Comparison of ENCODE assay signal across 9 mouse cellular contexts in the genomic region with DNA sequence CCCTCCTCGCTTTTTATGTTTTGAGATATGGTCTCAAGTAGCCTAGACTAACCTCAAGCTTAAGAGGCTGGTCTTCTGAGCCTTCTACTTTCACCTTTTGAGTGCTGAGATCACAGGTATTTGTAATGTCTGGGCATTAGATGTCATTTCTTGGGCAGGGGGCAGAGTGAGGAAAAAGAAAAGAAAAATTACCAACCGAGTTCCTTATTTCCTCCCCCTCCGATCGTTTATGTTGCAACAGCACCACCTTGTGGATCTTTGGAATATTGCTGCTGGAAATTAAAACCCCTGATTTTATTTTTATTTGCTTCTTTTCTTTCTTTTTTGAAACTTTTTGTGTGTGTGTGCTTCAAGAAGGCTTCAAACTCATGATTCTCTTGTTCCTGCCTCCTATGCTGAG. TPM values are rescaled to one million over a fixed set of nuclear protein-coding genes. Genes with fewer than 3 reads are reported as not detected.
DNase-seq lines count a peak whose midpoint lies in the region; ATAC-seq lines count a peak whose summit lies in the region.
"Had no signal": no experiment of that assay in that cellular context is flagged by ENCODE, and none has a peak within 500 bp of the region (broad histone marks: within the 10 kb centered on the region; RNA-seq: fewer than 3 reads in every experiment).

No protein-coding gene starts in this region.

- 0 out of 2 replicates have a peak, but pooled peaks have one; percentile 7 for ATAC-seq in forebrain, embryonic 11.5 days (replicated peaks; ENCODE audit: low FRiP score)
- ATAC-seq in forebrain, embryonic 12.5 days (ENCODE audit: low FRiP score), result no peak
- no peak for ATAC-seq in limb, embryonic 11.5 days (ENCODE audit: insufficient number of reproducible peaks, low FRiP score, low TSS enrichment, low read depth)

- no peak overlapping the region for H3K4me3 ChIP-seq in forebrain, embryonic 11.5 days (ENCODE audit: low read depth, low read length)
- H3K4me3 ChIP-seq in forebrain, embryonic 12.5 days (replicated peaks), result no peak overlapping the region
- H3K4me3 ChIP-seq in limb, embryonic 11.5 days (ENCODE audit: low read depth, low read length), result no peak overlapping the region
- H3K4me3 ChIP-seq: heart, embryonic 13.5 days had no signal

- H3K4me1 ChIP-seq in forebrain, embryonic 11.5 days (replicated peaks; ENCODE audit: control insufficient read depth, insufficient read depth, low read length), result no peaks in the 10 kb centered on the region
- H3K4me1 ChIP-seq in forebrain, embryonic 12.5 days, result no peaks in the 10 kb centered on the region
- H3K4me1 ChIP-seq in limb, embryonic 11.5 days (ENCODE audit: control insufficient read depth, insufficient read depth, low read length), result no peaks in the 10 kb centered on the region

- WGBS in forebrain, embryonic 11.5 days, result 33% methylated on average over 4 of the region's 4 CpGs
- 29% methylated on average over 4 of the region's 4 CpGs for WGBS in forebrain, embryonic 12.5 days
- 33% methylated on average over 4 of the region's 4 CpGs for WGBS in limb, embryonic 11.5 days

- no peak overlapping the region for H3K9ac ChIP-seq in forebrain, embryonic 11.5 days (ENCODE audit: low read length)
- H3K9ac ChIP-seq in forebrain, embryonic 12.5 days, result no peak overlapping the region
- H3K9ac ChIP-seq in limb, embryonic 11.5 days (ENCODE audit: low read length), result no peak overlapping the region
- H3K9ac ChIP-seq: heart, embryonic 13.5 days had no signal

- no peak overlapping the region for H3K4me2 ChIP-seq in forebrain, embryonic 11.5 days (ENCODE audit: low read depth, low read length, severe bottlenecking)
- no peak overlapping the region for H3K4me2 ChIP-seq in forebrain, embryonic 12.5 days
- no peak overlapping the region for H3K4me2 ChIP-seq in limb, embryonic 11.5 days (ENCODE audit: low read depth, severe bottlenecking)
- H3K4me2 ChIP-seq: heart, embryonic 13.5 days had no signal

- no peaks in the 10 kb centered on the region; the same call in 1 of the 2 replicates for H3K36me3 ChIP-seq in forebrain, embryonic 11.5 days (ENCODE audit: control insufficient read depth, insufficient read depth, low read length)
- H3K36me3 ChIP-seq in forebrain, embryonic 12.5 days (replicated peaks), result peaks cover 51% of the 10 kb centered on the region
- H3K36me3 ChIP-seq in limb, embryonic 11.5 days (ENCODE audit: control insufficient read depth, insufficient read depth, low read length), result peaks cover 14% of the 10 kb centered on the region

- H3K27ac ChIP-seq in forebrain, embryonic 11.5 days (ENCODE audit: low read depth, low read length), result no peak overlapping the region
- H3K27ac ChIP-seq in forebrain, embryonic 12.5 days, result no peak overlapping the region
- H3K27ac ChIP-seq in limb, embryonic 11.5 days (replicated peaks; ENCODE audit: low read depth, low read length), result no peak overlapping the region
- H3K27ac ChIP-seq: heart, embryonic 13.5 days had no signal

- no peaks in the 10 kb centered on the region for H3K27me3 ChIP-seq in forebrain, embryonic 11.5 days (ENCODE audit: control insufficient read depth, insufficient read depth, low read length)
- H3K27me3 ChIP-seq in forebrain, embryonic 12.5 days, result no peaks in the 10 kb centered on the region
- H3K27me3 ChIP-seq in limb, embryonic 11.5 days (ENCODE audit: control insufficient read depth, insufficient read depth, low read length), result no peaks in the 10 kb centered on the region
- H3K27me3 ChIP-seq: heart, embryonic 13.5 days had no signal

- no peaks in the 10 kb centered on the region for H3K9me3 ChIP-seq in forebrain, embryonic 11.5 days (ENCODE audit: control insufficient read depth, low read length)
- no peaks in the 10 kb centered on the region for H3K9me3 ChIP-seq in forebrain, embryonic 12.5 days
- H3K9me3 ChIP-seq in limb, embryonic 11.5 days (ENCODE audit: control insufficient read depth, low read length), result no peaks in the 10 kb centered on the region
- H3K9me3 ChIP-seq: heart, embryonic 13.5 days had no signal

- no peak for DNase-seq in forebrain, embryonic 11.5 days (ENCODE audit: low spot score)
- DNase-seq in right cerebral cortex, postnatal 4 days, result peak; percentile 57
- DNase-seq in right cerebral cortex, adult 18-20 months, result no peak
- DNase-seq in embryo, embryonic 9.5 days (ENCODE audit: extremely low spot score), result peak; percentile 41
- peak; percentile 63 for DNase-seq in limb, embryonic 11.5 days (ENCODE audit: low spot score)
- peak; percentile 20 to 64 for DNase-seq in spleen, postnatal 10 days (ENCODE audit: low spot score in 2 of 2)
- DNase-seq in right cerebral cortex, postnatal 25 days, result no peak

RNA-seq across cellular contexts. Expression of a gene that starts 9.6 kb away (rescaled TPM):
- polyA plus RNA-seq in forebrain, embryonic 11.5 days (2014; fragmentation: Nextera tagmentation; extraction: Ambion mirVana), result 325 and 330 TPM in 2 replicates
- polyA plus RNA-seq in forebrain, embryonic 12.5 days (2016; fragmentation: Nextera tagmentation; extraction: Ambion mirVana), result 264 and 269 TPM in 2 replicates
- 314 and 321 TPM in 2 replicates for polyA plus RNA-seq in limb, embryonic 11.5 days (2014; fragmentation: Nextera tagmentation; extraction: Ambion mirVana)

RNA-seq across cellular contexts. Expression of a gene that starts 22.1 kb away (rescaled TPM):
- 231 and 238 TPM in 2 replicates for polyA plus RNA-seq in forebrain, embryonic 11.5 days (2014; fragmentation: Nextera tagmentation; extraction: Ambion mirVana)
- 216 and 221 TPM in 2 replicates for polyA plus RNA-seq in forebrain, embryonic 12.5 days (2016; fragmentation: Nextera tagmentation; extraction: Ambion mirVana)
- 245 and 250 TPM in 2 replicates for polyA plus RNA-seq in limb, embryonic 11.5 days (2014; fragmentation: Nextera tagmentation; extraction: Ambion mirVana)

RNA-seq across cellular contexts. Expression of a gene that starts 37.3 kb away (rescaled TPM):
- 33.4 and 39.0 TPM in 2 replicates for polyA plus RNA-seq in forebrain, embryonic 11.5 days (2014; fragmentation: Nextera tagmentation; extraction: Ambion mirVana)
- polyA plus RNA-seq in forebrain, embryonic 12.5 days (2016; fragmentation: Nextera tagmentation; extraction: Ambion mirVana), result 28.4 and 28.9 TPM in 2 replicates
- 36.3 and 36.6 TPM in 2 replicates for polyA plus RNA-seq in limb, embryonic 11.5 days (2014; fragmentation: Nextera tagmentation; extraction: Ambion mirVana)

RNA-seq across cellular contexts. Expression of a gene that starts 57.1 kb away (rescaled TPM):
- polyA plus RNA-seq in forebrain, embryonic 11.5 days (2014; fragmentation: Nextera tagmentation; extraction: Ambion mirVana), result 5.9 and 6.2 TPM in 2 replicates
- 5.8 and 6.1 TPM in 2 replicates for polyA plus RNA-seq in forebrain, embryonic 12.5 days (2016; fragmentation: Nextera tagmentation; extraction: Ambion mirVana)
- 8.2 TPM in 2 replicates for polyA plus RNA-seq in limb, embryonic 11.5 days (2014; fragmentation: Nextera tagmentation; extraction: Ambion mirVana)

Comparison
In these comparisons a context has a peak if more than half of its experiments do, and no peak if none do; other contexts are left out.
1. DNase-seq: peak in right cerebral cortex, postnatal 4 days (single experiment), embryo, embryonic 9.5 days (single experiment), limb, embryonic 11.5 days (single experiment) and spleen, postnatal 10 days (2 of 2); none in forebrain, embryonic 11.5 days (single experiment), right cerebral cortex, adult 18-20 months (single experiment) and right cerebral cortex, postnatal 25 days (single experiment).